Mouse (Mus musculus) B cell, adult 67 days (primary cell): ENCODE results near the gene Gm28048. TPM values are rescaled to one million over a fixed set of nuclear protein-coding genes. Genes with fewer than 3 reads are reported as not detected.

Source experiments
- total RNA-seq, 2 experiments: library from RNA; stranded (reverse); gene quantifications; 4 replicates each; pipeline ENCODE4 v1.2.4; 2023

The Gm28048 gene
- 10 to 100 TPM; 57.4 to 64.4 TPM for total RNA-seq

GRCm38 (mm10) chr11:22981984-22982757, at the start of gene Gm28048, which contains the start of gene Commd1:
Gene Gm28048, minus strand, starts transcription at chr11:22982090.
Gene Commd1, minus strand, starts transcription at chr11:22982382.

GRCm38 (mm10) chr11:23007481-23008180, 25.7 kb upstream of the Gm28048 start, which contains the start of gene Fam161a:
Gene Fam161a, plus strand, starts transcription at chr11:23007531.

DNA sequence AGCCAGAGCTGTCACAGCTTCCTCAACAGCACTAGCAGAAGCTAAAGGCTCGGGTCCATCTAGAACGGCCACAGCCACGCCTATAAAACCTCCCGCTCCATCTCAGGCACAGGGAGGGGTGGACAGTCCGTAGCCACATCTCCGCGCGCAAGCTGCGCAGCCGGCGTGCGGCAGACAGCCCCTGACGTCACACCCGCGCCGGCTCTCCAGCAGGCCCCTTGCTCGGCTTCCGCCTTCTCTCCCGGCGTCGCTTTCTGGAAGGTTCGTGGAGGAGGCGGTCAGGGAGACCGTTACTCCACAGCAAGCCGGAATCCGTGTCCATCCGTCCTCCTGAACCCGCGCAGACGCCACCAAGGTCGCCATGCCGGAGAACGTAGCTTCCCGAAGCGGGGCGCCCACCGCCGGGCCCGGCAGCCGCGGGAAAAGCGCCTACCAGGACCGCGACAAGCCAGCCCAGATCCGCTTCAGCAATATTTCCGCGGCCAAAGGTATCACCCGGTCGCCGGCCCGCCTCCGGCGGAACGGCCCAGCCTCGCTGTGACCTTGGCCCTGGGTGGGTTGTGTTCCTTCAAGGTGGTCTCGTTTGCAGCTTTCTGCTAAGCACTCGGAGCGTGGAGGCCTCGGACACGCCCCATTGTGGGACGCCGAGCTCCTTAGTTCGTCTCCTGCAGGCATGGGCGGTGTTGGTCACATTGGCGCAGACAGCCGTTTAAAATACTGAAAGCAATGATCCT, 8.7 kb upstream of the Gm28048 start, which contains the start of gene Cct4:
TSS of gene Cct4 (plus strand) at position 127 of the 734 bp plus-strand sequence.

DNA sequence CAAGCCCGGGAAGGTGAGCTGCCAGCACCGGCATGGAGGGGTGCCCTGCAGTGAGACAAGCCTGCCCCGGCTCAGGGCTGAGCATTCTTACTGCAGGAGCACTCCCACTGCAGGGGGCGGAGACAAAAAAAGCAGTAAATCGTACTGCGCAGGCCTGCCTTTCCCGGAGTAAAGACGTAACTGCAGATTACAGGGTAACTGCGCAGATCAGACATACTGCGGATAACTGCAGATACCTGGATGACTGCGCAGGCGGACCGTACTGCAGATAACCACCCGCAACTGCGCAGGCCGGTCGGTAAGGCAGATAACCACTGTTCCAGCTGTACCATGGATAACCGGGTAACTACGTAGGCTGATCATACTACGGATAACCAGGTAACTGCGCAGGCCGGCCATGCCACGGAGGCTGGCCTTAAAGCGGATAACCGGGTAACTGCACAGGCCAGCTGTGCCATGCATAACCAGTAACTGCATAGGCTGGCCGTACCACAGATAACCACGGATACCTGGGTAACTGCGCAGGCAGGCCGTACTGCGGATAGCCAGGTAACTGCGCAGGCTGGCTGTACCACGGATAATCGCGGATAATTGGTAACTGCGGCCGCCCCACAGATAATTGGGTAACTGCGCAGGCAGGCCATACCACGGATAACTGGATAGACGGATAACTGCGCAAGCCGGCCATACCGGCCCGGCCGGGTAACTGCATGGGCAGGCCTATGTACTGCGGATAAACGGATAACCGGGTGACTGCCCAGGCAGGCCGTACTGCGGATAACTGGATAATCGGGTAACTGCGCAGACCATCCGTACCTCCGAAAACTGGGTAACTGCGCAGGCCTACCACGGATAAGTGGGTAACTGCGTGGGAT, 9.8 kb downstream of the Gm28048 start, which contains the start of gene Zrsr1:
TSS of gene Zrsr1 (plus strand) at position 171 of the 875 bp plus-strand sequence.

DNA sequence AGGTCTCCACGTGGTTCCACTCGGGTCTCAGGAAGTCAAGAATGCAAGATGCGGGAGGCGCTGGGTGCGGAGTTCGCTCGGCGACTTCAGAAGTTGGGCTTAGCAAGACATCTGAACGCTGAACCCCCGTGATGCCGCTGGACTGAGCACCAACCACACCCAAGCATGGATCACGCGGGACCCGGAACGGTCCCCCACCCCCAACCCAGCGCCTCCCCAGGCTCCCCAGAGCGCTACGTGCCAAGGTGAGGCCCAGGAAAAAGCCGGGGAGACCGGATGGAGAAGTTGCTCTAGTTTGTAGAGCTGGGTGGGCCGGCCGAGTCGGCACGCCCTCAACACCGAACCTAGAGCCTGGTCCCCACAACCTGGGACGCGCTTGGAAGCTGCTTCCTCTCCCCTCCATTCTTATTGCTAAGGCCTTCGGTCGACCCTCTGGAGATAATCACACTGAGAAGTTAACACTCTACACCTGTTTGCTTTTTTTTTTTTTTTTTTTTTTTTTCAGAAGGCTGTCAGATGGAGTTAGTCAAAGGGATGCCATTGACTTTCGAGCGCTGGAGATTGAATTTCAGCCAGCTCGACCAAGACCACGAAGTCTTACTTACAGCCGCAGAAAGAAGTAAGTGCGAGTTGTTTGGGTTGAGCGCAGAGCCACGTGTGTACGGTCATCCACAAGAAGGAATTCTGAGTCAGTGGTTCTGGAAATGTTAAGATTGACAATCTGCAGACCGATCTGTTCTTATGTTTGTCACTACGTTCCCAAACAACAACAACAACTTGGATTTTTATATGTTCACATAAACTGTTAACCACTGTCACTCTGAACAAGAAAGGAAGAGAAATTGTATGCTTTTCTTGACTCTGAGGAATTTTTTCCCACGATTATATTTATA, 121.3 kb downstream of the Gm28048 start, which contains the start of gene B3gnt2:
TSS of gene B3gnt2 (minus strand) at position 627 of the 893 bp plus-strand sequence.

Other genes with a start within 250 kb of the Gm28048 start
- 10 to 100 TPM; 71.6 to 75.2 TPM for gene B3gnt2, start 121.1 kb downstream of the Gm28048 start, total RNA-seq
- gene Zrsr1, start 10.1 kb downstream of the Gm28048 start, total RNA-seq: 10 to 100 TPM; 42.0 to 42.7 TPM
- 10 to 100 TPM; 42.8 to 49.6 TPM for gene Commd1, start 292 bp upstream of the Gm28048 start, total RNA-seq
- gene Cct4, start 8.4 kb upstream of the Gm28048 start, total RNA-seq: 100 to 1,000 TPM; 210 to 220 TPM
- 1 to 10 TPM; 6.3 to 7.2 TPM for gene Fam161a, start 25.4 kb upstream of the Gm28048 start, total RNA-seq